Mouse (Mus musculus): Measurements from ENCODE around the gene AI464131. TPM values are rescaled to one million over a fixed set of nuclear protein-coding genes. Genes with fewer than 3 reads are reported as not detected.
A peak's percentile ranks its signal among the peaks of the same experiment; 100 is the strongest.

The AI464131 gene
- polyA plus RNA-seq, 1 experiment from 2014 or later, result 7.3 TPM

DNA sequence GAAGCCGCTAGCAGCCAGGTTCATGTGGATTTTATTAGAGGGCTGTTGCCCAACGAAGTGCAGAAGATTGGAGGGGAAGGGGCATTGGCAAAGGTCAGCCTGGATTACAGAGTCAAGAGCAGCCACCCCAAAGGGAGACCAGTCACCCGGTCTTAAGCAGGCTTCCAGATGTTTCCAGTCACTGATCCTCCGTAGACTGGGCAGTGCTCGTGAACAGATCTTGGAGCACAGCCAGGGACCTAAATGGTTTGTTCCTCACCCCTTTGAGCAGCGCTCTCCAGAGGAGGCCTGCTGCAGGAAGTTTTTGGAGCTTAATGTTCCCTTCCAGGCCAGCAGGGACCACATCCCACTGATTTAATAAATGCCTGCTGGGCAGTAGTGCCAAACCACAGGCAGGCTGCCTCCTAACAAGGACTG, 21.3 kb downstream of the AI464131 start:
- WGBS, result 65% methylated on average over 6 of the region's 6 CpGs
- no peaks in the 10 kb centered on the region; the same call in 1 of the 2 replicates for H3K9me3 ChIP-seq (replicated peaks)
- H3K27ac ChIP-seq (replicated peaks), result no peak overlapping the region
- DNase-seq (ENCODE audit: low spot score), result no peak
- H3K27me3 ChIP-seq (ENCODE audit: low read depth, poor library complexity, severe bottlenecking), result no peaks in the 10 kb centered on the region
- H3K4me1 ChIP-seq, result 0 out of 2 replicates have a peak, but pooled peaks cover 4% of the 10 kb centered on the region
- H3K4me3 ChIP-seq, result no peak overlapping the region
- H3K36me3 ChIP-seq, result peaks cover 43% of the 10 kb centered on the region

DNA sequence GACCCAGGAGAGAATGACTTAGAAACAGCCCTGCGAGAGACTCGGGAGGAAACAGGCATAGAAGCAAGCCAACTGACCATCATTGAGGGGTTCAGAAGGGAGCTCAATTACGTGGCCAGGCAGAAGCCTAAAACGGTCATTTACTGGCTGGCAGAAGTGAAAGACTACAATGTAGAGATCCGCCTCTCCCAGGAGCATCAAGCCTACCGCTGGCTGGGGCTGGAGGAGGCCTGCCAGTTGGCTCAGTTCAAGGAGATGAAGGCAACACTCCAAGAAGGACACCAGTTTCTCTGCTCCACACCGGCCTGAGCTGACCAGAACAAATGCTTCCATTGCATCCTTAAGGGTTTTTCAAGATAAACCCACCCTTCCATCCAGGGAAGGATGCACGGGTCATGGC, 22.6 kb downstream of the AI464131 start:
- H3K36me3 ChIP-seq, result peaks cover 43% of the 10 kb centered on the region
- H3K27ac ChIP-seq (replicated peaks), result no peak overlapping the region
- no peak for DNase-seq (ENCODE audit: low spot score)
- 0 out of 2 replicates have a peak, but pooled peaks cover 4% of the 10 kb centered on the region for H3K4me1 ChIP-seq
- WGBS, result 88% methylated on average over 8 of the region's 8 CpGs
- no peaks in the 10 kb centered on the region for H3K27me3 ChIP-seq (ENCODE audit: low read depth, poor library complexity, severe bottlenecking)
- H3K4me3 ChIP-seq, result no peak overlapping the region
- H3K9me3 ChIP-seq (replicated peaks), result no peaks in the 10 kb centered on the region

DNA sequence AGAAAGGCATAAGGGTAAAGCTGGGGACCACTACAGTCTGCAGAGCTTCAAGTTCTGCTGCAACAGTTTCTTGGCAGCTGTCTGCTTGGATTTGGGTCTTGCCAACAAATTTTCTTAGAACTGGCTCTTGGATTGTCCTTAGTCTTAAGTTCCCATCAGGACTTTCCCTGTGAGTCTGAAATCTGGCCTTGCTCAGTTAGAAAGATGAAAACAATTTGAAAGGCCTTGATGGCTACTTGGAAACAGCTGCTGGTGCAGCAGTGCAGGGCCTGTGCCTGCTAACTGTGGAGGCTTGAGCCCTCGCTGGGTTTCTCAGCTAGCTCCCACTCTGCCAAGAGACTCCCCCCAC, 23.4 kb downstream of the AI464131 start:
- H3K4me1 ChIP-seq, result 0 out of 2 replicates have a peak, but pooled peaks cover 4% of the 10 kb centered on the region
- H3K4me3 ChIP-seq, result no peak overlapping the region
- peaks cover 43% of the 10 kb centered on the region for H3K36me3 ChIP-seq
- no peak overlapping the region for H3K27ac ChIP-seq (replicated peaks)
- no peak for DNase-seq (ENCODE audit: low spot score)
- no peaks in the 10 kb centered on the region for H3K9me3 ChIP-seq (replicated peaks)
- WGBS, result 85% methylated on average over 1 of the region's 1 CpGs
- no peaks in the 10 kb centered on the region for H3K27me3 ChIP-seq (ENCODE audit: low read depth, poor library complexity, severe bottlenecking)

GRCm38 (mm10) chr4:41478751-41479455, 24.0 kb downstream of the AI464131 start:
- Histone ChIP-seq H3K36me3 (peaks cover 43% of the 10 kb centered on the region), H3K4me3 (no peak overlapping the region), H3K27me3 (ENCODE audit: low read depth, poor library complexity, severe bottlenecking) (no peaks in the 10 kb centered on the region), H3K9me3 (replicated peaks) (no peaks in the 10 kb centered on the region), H3K27ac (replicated peaks) (no peak overlapping the region), H3K4me1 (0 out of 2 replicates have a peak, but pooled peaks cover 4% of the 10 kb centered on the region)
- WGBS, result 69% methylated on average over 4 of the region's 4 CpGs
- DNase-seq (ENCODE audit: low spot score), result no peak

DNA sequence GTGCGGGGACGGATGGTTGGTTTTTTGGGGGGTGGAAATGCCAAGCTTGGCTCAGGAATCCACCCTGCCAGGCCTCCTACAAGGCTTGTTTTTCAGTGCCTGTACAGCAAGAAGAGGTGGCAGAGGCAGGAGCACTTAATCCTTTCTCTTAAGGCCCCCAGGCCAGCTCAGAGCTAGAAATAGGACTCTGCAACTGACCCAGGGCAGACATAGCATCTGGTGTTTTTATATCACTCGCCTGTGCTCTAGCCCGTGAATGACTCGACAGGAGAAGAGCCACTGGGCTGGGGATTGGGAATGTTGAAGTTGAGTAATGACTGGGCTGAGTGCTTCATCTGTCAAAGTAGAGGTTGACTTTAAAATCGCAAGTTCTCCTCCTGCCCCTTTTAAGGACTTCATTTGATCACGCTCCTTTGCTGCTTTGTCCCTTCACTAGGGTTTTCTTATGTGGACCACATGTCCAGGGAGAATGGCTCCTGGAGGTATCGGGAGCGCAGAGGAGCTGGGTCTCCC, 25.2 kb downstream of the AI464131 start:
- DNase-seq (ENCODE audit: low spot score), result no peak
- Histone ChIP-seq H3K9me3 (replicated peaks) (no peaks in the 10 kb centered on the region), H3K36me3 (peaks cover 43% of the 10 kb centered on the region), H3K4me1 (0 out of 2 replicates have a peak, but pooled peaks cover 4% of the 10 kb centered on the region), H3K27ac (replicated peaks) (no peak overlapping the region), H3K27me3 (ENCODE audit: low read depth, poor library complexity, severe bottlenecking) (no peaks in the 10 kb centered on the region), H3K4me3 (no peak overlapping the region)
- 88% methylated on average over 9 of the region's 9 CpGs for WGBS

DNA sequence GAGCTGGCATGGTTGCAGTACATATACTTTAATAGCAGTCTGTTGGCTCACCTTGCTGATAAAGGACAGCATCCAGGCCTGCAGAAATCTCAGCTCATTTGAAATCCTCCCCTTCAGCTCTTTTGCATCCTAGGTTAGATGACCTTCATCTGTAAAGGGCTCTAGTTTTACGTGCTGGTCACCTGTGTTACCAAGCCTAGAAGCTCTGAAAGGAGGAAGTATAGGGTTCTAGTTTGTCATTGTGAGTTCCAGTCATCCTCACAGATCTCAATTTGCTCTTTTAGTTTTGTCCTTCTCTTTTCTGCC, 31.5 kb downstream of the AI464131 start:
- H3K27ac ChIP-seq (replicated peaks), result peak overlapping the region; percentile 70
- H3K9me3 ChIP-seq (replicated peaks), result no peaks in the 10 kb centered on the region
- no peaks in the 10 kb centered on the region for H3K27me3 ChIP-seq (ENCODE audit: low read depth, poor library complexity, severe bottlenecking)
- no peak overlapping the region for H3K4me3 ChIP-seq
- H3K4me1 ChIP-seq, result peaks cover 24% of the 10 kb centered on the region
- WGBS, result 84% methylated on average over 1 of the region's 1 CpGs
- 0 out of 2 replicates have a peak, but pooled peaks cover 4% of the 10 kb centered on the region for H3K36me3 ChIP-seq
- DNase-seq (ENCODE audit: low spot score), result no peak

DNA sequence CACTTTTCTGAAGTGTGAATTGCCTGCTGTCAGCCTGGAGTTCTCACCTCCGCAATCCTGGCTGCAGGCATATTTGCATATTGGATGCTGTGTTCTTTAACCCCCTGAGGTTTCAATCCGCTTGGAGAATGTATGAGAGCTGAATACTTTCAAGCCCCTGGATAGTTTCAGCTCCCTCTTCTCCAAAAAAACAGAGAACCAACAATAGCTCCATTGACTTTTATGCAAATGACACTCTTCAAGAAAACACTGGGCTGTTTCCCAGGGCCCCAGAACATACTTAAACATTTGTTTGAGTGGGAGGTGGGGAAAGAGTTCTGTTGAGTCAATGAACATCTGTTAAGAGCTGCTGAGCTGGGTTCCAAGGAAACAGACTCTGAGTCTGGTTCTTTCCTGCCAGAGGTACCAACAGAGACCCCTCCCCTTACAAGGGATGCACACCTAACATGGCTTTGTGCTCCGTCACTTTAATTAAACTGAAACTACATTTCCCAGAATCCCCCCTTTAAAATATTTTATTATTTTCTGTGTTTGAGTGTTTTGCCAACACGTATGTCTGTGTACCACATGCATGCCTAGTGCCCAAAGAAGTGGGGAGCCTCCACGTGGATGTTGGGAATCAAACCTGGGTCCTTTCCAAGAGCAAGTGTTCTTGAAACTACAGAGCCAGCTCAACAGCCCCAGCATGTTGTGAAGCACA, 32.0 kb downstream of the AI464131 start:
- Histone ChIP-seq H3K4me1 (peaks cover 26% of the 10 kb centered on the region), H3K9me3 (replicated peaks) (no peaks in the 10 kb centered on the region), H3K27me3 (ENCODE audit: low read depth, poor library complexity, severe bottlenecking) (no peaks in the 10 kb centered on the region), H3K27ac (replicated peaks) (peak overlapping the region; percentile 70), H3K36me3 (0 out of 2 replicates have a peak, but pooled peaks cover 4% of the 10 kb centered on the region), H3K4me3 (no peak overlapping the region)
- no peak for DNase-seq (ENCODE audit: low spot score)
- WGBS, result 37% methylated on average over 5 of the region's 5 CpGs

GRCm38 (mm10) chr4:41470051-41470683, 32.7 kb downstream of the AI464131 start:
- Histone ChIP-seq H3K4me1 (peaks cover 31% of the 10 kb centered on the region), H3K9me3 (replicated peaks) (no peaks in the 10 kb centered on the region), H3K27ac (replicated peaks) (no peak overlapping the region), H3K36me3 (0 out of 2 replicates have a peak, but pooled peaks cover 4% of the 10 kb centered on the region), H3K27me3 (ENCODE audit: low read depth, poor library complexity, severe bottlenecking) (no peaks in the 10 kb centered on the region), H3K4me3 (no peak overlapping the region)
- no peak for DNase-seq (ENCODE audit: low spot score)
- 63% methylated on average over 7 of the region's 7 CpGs for WGBS

- H3K4me3 ChIP-seq, result no peak overlapping the region
- WGBS, result 82% methylated on average over 10 of the region's 10 CpGs
- H3K36me3 ChIP-seq, result 0 out of 2 replicates have a peak, but pooled peaks cover 4% of the 10 kb centered on the region
- H3K4me1 ChIP-seq, result peaks cover 31% of the 10 kb centered on the region
- no peaks in the 10 kb centered on the region for H3K9me3 ChIP-seq (replicated peaks)
- H3K27me3 ChIP-seq (ENCODE audit: low read depth, poor library complexity, severe bottlenecking), result no peaks in the 10 kb centered on the region
- H3K27ac ChIP-seq (replicated peaks), result peak overlapping the region; percentile 29; the same call in 1 of the 2 replicates
- no peak for DNase-seq (ENCODE audit: low spot score)
Measured at GRCm38 (mm10) chr4:41469199-41469598, 33.7 kb downstream of the AI464131 start.

DNA sequence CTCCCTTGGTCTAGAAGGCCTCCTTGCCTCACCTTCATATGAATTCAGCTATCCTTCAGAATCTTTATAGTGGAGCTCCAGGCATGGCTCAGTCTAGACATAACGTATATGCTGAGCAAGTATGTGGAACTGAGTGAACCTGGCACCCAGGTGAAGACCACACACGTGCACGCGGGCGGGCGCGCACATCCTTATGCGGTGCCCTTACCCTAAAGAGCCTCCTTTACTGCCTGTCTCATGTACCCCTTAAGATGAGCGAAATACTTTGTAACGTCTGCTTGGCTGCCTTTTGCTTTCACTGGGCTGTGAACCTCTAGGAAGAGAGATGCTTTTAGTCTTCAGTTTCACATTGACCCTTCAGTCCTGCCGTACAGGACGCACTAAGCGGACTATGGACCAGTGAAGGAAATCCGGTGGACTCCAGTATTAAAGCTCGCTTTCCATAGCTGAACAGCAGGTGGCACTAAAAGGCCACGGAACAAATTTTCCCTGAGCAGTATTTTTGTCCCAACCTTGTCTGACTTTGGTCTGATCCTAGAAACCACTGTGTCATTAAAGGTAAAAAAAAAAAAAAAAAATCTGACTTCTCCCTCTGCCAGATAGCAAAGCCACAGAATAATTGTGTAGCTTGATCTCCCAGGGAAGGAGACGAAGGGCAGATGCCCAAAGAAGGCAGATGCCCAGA, 34.3 kb downstream of the AI464131 start:
- Histone ChIP-seq H3K4me1 (peaks cover 37% of the 10 kb centered on the region), H3K4me3 (no peak overlapping the region), H3K27me3 (ENCODE audit: low read depth, poor library complexity, severe bottlenecking) (no peaks in the 10 kb centered on the region), H3K36me3 (0 out of 2 replicates have a peak, but pooled peaks cover 4% of the 10 kb centered on the region), H3K27ac (replicated peaks) (no peak overlapping the region), H3K9me3 (replicated peaks) (no peaks in the 10 kb centered on the region)
- DNase-seq (ENCODE audit: low spot score), result peak; percentile 50
- WGBS, result 62% methylated on average over 17 of the region's 17 CpGs

DNA sequence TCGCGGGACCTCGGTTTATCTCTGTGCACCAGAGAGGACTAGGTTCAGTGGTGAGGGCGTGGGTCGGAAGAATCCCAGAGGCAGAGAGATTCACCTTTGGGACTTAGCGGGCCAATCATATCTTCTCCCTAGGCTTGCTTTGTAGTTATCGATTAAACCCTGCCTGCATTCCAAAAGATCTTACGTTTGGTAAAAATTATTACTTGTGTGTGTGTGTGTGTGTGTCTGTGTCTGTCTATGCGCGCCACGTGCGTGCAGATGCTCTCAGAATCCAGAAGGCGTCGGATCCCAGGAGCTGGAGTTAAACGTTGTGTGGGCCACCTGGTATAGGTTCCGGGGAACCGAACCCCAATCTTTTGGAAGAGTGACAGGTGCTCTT, 37.6 kb downstream of the AI464131 start:
- peak overlapping the region; percentile 93 for H3K27ac ChIP-seq (replicated peaks)
- 4% methylated on average over 17 of the region's 17 CpGs for WGBS
- H3K4me3 ChIP-seq, result peak overlapping the region; percentile 79
- peaks cover 31% of the 10 kb centered on the region for H3K4me1 ChIP-seq
- H3K27me3 ChIP-seq (ENCODE audit: low read depth, poor library complexity, severe bottlenecking), result no peaks in the 10 kb centered on the region
- peaks cover 28% of the 10 kb centered on the region for H3K36me3 ChIP-seq
- DNase-seq (ENCODE audit: low spot score), result no peak
- peaks cover 11% of the 10 kb centered on the region; the same call in 1 of the 2 replicates for H3K9me3 ChIP-seq (replicated peaks)
